ENCODE assay signal across 8 mouse cellular contexts in the genomic region with DNA sequence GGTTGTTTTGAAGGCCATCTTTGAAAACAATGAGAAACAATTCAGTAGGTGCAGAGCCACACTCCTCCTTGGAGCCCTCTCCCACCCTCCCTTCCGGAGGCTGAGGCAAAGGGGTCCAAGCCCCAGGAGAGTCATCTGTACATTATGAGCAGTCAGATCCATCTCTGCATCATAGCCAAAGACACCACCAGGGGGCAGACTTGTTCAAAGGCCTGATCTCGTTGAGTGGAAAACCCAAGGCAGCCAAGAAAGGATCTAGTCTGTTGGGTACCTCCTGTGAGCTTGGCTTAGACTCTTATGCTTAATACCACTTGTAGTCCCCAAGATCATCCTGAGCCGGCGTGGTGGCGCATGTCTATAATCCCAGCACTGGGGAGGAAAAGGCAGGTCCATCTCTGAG. TPM values are rescaled to one million over a fixed set of nuclear protein-coding genes. Genes with fewer than 3 reads are reported as not detected.
A peak's percentile ranks its signal among the peaks of the same experiment; 100 is the strongest.
DNase-seq lines count a peak whose midpoint lies in the region; ATAC-seq and TF ChIP-seq lines count a peak whose summit lies in the region.

No protein-coding gene starts in this region.

- H3K27me3 ChIP-seq in heart, embryonic 11.5 days (ENCODE audit: control insufficient read depth, insufficient read depth, low read length): no peaks in the 10 kb centered on the region
- H3K27me3 ChIP-seq in CH12.LX (replicated peaks): peaks cover 77% of the 10 kb centered on the region

- in situ Hi-C loops in CH12.LX (cut with MboI; ENCODE audit: low pct_ligation_motif_present, low pct_unique_long_range_greater_than_20kb, low sequenced_read_pairs): loop anchor here (10.0 kb wide), 1 partner anchor 83 kb away; the partner anchor contains the start of gene Padi2

- peak; percentile 55 for TF ChIP-seq RAD21 in CH12.LX (IDR thresholded peaks at IDR 0.05; ENCODE audit: low read depth, low read length)

- peak; percentile 18 to 78; a peak in 2 of 4 replicates for TF ChIP-seq CTCF in CH12.LX (conservative IDR thresholded peaks at IDR 0.05 in 1 of 2, IDR thresholded peaks at IDR 0.05 in 1 of 2; ENCODE audit: low read depth in 2 of 2, low read length in 2 of 2)
- peak; percentile 52; the same call in 1 of the 2 replicates for TF ChIP-seq CTCF in brain, embryonic 14.5 days (IDR thresholded peaks at IDR 0.05; ENCODE audit: borderline replicate concordance, extremely low read depth, insufficient read depth, insufficient read length)
- TF ChIP-seq CTCF in gastrocnemius, adult 2 months (IDR thresholded peaks at IDR 0.05): peak; percentile 70

- intact Hi-C loops in heart, postnatal 14 days (cut with DNase I): loop anchor here (2.0 kb wide), 1 partner anchor 81 kb away; no protein-coding TSS in a partner anchor
- intact Hi-C loops in gastrocnemius, adult 2 months (cut with DNase I): loop anchor here (1.0 to 2.0 kb wide), 2 partner anchors 80 to 135 kb away; no protein-coding TSS in a partner anchor
- intact Hi-C loops in left cerebral cortex, postnatal 10 days (cut with DNase I): loop anchor here (5.0 kb wide), 1 partner anchor 80 kb away; no protein-coding TSS in a partner anchor

- H3K4me3 ChIP-seq in heart, embryonic 11.5 days (ENCODE audit: low read depth, low read length): no peak overlapping the region
- no peak overlapping the region for H3K4me3 ChIP-seq in CH12.LX (replicated peaks in 1 of 3; ENCODE audit: low read depth in 2 of 3, low read length in 2 of 3, poor library complexity in 1 of 3)
- H3K4me3 ChIP-seq in gastrocnemius, adult 2 months: no peak overlapping the region

- peak; percentile 29 to 57 for DNase-seq in heart, postnatal 14 days
- peak; percentile 60 for DNase-seq in CH12.LX (ENCODE audit: extremely low read depth)
- DNase-seq in brain, embryonic 14.5 days (ENCODE audit: low read depth): peak; percentile 65
- peak; percentile 76 for DNase-seq in gastrocnemius, adult 2 months
- peak; percentile 18 to 54 for DNase-seq in left cerebral cortex, postnatal 10 days (ENCODE audit: extremely low spot score in 1 of 2, low spot score in 2 of 2)
- DNase-seq in retina, embryonic 14.5 days (ENCODE audit: low spot score): peak; percentile 69
- peak; percentile 86 for DNase-seq in thymus, postnatal 4 days

- no peak overlapping the region for H3K9ac ChIP-seq in heart, embryonic 11.5 days (ENCODE audit: low read depth, low read length)
- no peak overlapping the region for H3K9ac ChIP-seq in CH12.LX (ENCODE audit: insufficient read depth, low read depth)

- no peak for ATAC-seq in heart, embryonic 11.5 days (replicated peaks; ENCODE audit: insufficient number of reproducible peaks, low FRiP score, low TSS enrichment)

- H3K4me2 ChIP-seq in heart, embryonic 11.5 days: no peak overlapping the region
- no peak overlapping the region for H3K4me2 ChIP-seq in CH12.LX (ENCODE audit: insufficient read depth, low read depth, poor library complexity, severe bottlenecking)

- TF ChIP-seq EP300 in CH12.LX (IDR thresholded peaks at IDR 0.05; ENCODE audit: low read length): no peak

- no peak for TF ChIP-seq POLR2A in CH12.LX (IDR thresholded peaks at IDR 0.05; ENCODE audit: low read depth, low read length)
- TF ChIP-seq POLR2A in brain, embryonic 14.5 days (IDR thresholded peaks at IDR 0.05; ENCODE audit: borderline replicate concordance, extremely low read depth, insufficient read depth, insufficient read length, poor library complexity, severe bottlenecking): no peak

- H3K4me1 ChIP-seq in heart, embryonic 11.5 days (ENCODE audit: control insufficient read depth, insufficient read depth, low read length): peaks cover 1% of the 10 kb centered on the region; the same call in 1 of the 2 replicates
- peaks cover 4 to 8% of the 10 kb centered on the region in 2 experiments for H3K4me1 ChIP-seq in CH12.LX (ENCODE audit: control insufficient read depth in 1 of 2, insufficient read depth in 2 of 2)

- WGBS in heart, embryonic 11.5 days (ENCODE audit: insufficient replicate concordance): 79% methylated on average over 5 of the region's 5 CpGs

- H3K9me3 ChIP-seq in heart, embryonic 11.5 days (replicated peaks; ENCODE audit: control insufficient read depth, low read length): peaks cover 29% of the 10 kb centered on the region
- H3K9me3 ChIP-seq in CH12.LX (replicated peaks; ENCODE audit: low read length): peaks cover 4% of the 10 kb centered on the region

- no peak overlapping the region for H3K27ac ChIP-seq in heart, embryonic 11.5 days (ENCODE audit: low read depth, low read length)
- no peak overlapping the region for H3K27ac ChIP-seq in CH12.LX (ENCODE audit: insufficient read depth, low read depth)
- H3K27ac ChIP-seq in gastrocnemius, adult 2 months: no peak overlapping the region

- no peaks in the 10 kb centered on the region for H3K36me3 ChIP-seq in heart, embryonic 11.5 days (ENCODE audit: control insufficient read depth, insufficient read depth, low read length)
- H3K36me3 ChIP-seq in CH12.LX (replicated peaks in 1 of 2; ENCODE audit: control insufficient read depth in 1 of 2, insufficient read depth in 1 of 2, low read length in 1 of 2): no peaks in the 10 kb centered on the region

- dilution Hi-C loops in CH12.LX (cut with MboI; ENCODE audit: extremely low pct_ligation_motif_present, extremely low pct_unique_long_range_greater_than_20kb, low sequenced_read_pairs): no loop called here

- H3K79me2 ChIP-seq in CH12.LX (replicated peaks; ENCODE audit: control insufficient read depth, extremely low read depth, insufficient read depth, poor library complexity, severe bottlenecking): no peaks in the 10 kb centered on the region

TF ChIP-seq in CH12.LX, 34 proteins besides CTCF, POLR2A, EP300 and RAD21:
- TF ChIP-seq MAX (IDR thresholded peaks at IDR 0.05; ENCODE audit: low read length) (no peak), MXI1 (IDR thresholded peaks at IDR 0.05; ENCODE audit: low read depth, low read length) (no peak), SMC3 (IDR thresholded peaks at IDR 0.05; ENCODE audit: low read depth, low read length) (peak; percentile 83)

RNA-seq across cellular contexts. Expression of gene Padi3, which starts 11.5 kb away (rescaled TPM):
- under 1 TPM; 0.07 to 0.17 TPM for total RNA-seq in heart, postnatal 14 days (2021)
- 0.39 and 0.63 TPM in 2 replicates for polyA plus RNA-seq in heart, embryonic 11.5 days (2014; fragmentation: Nextera tagmentation; extraction: Ambion mirVana)
- 0.17 TPM in 2 replicates for total RNA-seq in CH12.LX (2012; rRNA removed)
- total RNA-seq in CH12.LX (2014; rRNA removed): 0.09 and 0.11 TPM in 2 replicates
- 0.07 and 0.10 TPM in 2 replicates for polyA plus RNA-seq in CH12.LX (2012; ENCODE audit: insufficient read length, low read depth)
- 0.01 and 0.05 TPM in 2 replicates for polyA plus RNA-seq in brain, embryonic 14.5 days (2012; rRNA removed)
- 1 to 10 TPM; 1.1 to 6.9 TPM for total RNA-seq in gastrocnemius, adult 2 months (2021)
- total RNA-seq in left cerebral cortex, postnatal 10 days (2021): not detected

RNA-seq across cellular contexts. Expression of gene Padi1, which starts 23.6 kb away (rescaled TPM):
- total RNA-seq in heart, postnatal 14 days (2021): not detected
- 0.19 and 0.24 TPM in 2 replicates for polyA plus RNA-seq in heart, embryonic 11.5 days (2014; fragmentation: Nextera tagmentation; extraction: Ambion mirVana)
- total RNA-seq in CH12.LX (2012; rRNA removed) (0.04 TPM in 1 of 2 replicates, not detected in the other), CH12.LX (2014; rRNA removed) (not detected in 2 replicates)
- not detected in 2 replicates for polyA plus RNA-seq in CH12.LX (2012; ENCODE audit: insufficient read length, low read depth)
- polyA plus RNA-seq in brain, embryonic 14.5 days (2012; rRNA removed): 0.03 TPM in 2 replicates
- under 1 TPM in 1 of 2 experiments, not detected in 1; 0.22 TPM for total RNA-seq in gastrocnemius, adult 2 months (2021)
- total RNA-seq in left cerebral cortex, postnatal 10 days (2021): under 1 TPM; 0.11 to 0.14 TPM

RNA-seq across cellular contexts. Expression of gene Padi4, which starts 48.0 kb away (rescaled TPM):
- total RNA-seq in heart, postnatal 14 days (2021): under 1 TPM; 0.74 to 0.78 TPM
- polyA plus RNA-seq in heart, embryonic 11.5 days (2014; fragmentation: Nextera tagmentation; extraction: Ambion mirVana): 1.9 and 2.4 TPM in 2 replicates
- total RNA-seq in CH12.LX (2012; rRNA removed) (not detected in 2 replicates), CH12.LX (2014; rRNA removed) (not detected in 2 replicates)
- not detected in 2 replicates for polyA plus RNA-seq in CH12.LX (2012; ENCODE audit: insufficient read length, low read depth)
- polyA plus RNA-seq in brain, embryonic 14.5 days (2012; rRNA removed): 0.11 and 0.14 TPM in 2 replicates
- not detected for total RNA-seq in gastrocnemius, adult 2 months (2021)
- not detected for total RNA-seq in left cerebral cortex, postnatal 10 days (2021)

Comparison
In these comparisons a context has a peak if more than half of its experiments do, and no peak if none do; other contexts are left out.
1. DNase-seq: peak in every context shown above with its lines; median percentile 86 in thymus, postnatal 4 days; 76 in gastrocnemius, adult 2 months; 69 in retina, embryonic 14.5 days; 65 in brain, embryonic 14.5 days; 60 in CH12.LX; 43 in heart, postnatal 14 days; 36 in left cerebral cortex, postnatal 10 days.